In the genomic region with DNA sequence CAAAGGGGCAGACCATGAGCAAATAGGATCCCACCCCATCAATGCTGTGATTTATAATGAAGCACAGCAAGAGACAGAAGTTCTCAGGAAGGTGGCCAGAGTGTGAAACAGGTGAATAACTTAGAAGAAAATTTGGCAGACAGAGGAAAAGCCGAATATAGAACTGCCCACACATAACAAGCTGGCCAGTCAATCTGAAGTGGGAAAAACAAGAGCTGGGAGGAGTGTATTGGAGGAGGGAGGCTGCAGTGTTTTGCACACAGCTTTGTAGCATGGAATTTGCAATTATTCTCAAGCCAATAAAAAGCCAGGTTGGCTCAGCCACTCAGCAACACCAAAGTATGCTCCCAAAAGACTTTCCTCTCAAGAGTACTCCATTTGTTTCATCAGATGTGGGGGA, we compare ENCODE assay signal across 23 mouse cellular contexts.
"Had no signal": no experiment of that assay in that cellular context is flagged by ENCODE, and none has a peak within 500 bp of the region (broad histone marks: within the 10 kb centered on the region; RNA-seq: fewer than 3 reads in every experiment).

No protein-coding gene starts in this region.

- H3K36me3 ChIP-seq: kidney, embryonic 15.5 days; limb, embryonic 12.5 days; limb, embryonic 15.5 days; midbrain, embryonic 12.5 days; midbrain, embryonic 15.5 days; neural tube, embryonic 12.5 days; neural tube, embryonic 15.5 days; stomach, embryonic 15.5 days had no signal

- H3K4me1 ChIP-seq: kidney, embryonic 15.5 days; midbrain, embryonic 15.5 days; neural tube, embryonic 12.5 days; neural tube, embryonic 15.5 days; stomach, embryonic 15.5 days had no signal

- H3K9ac ChIP-seq: kidney, embryonic 15.5 days; limb, embryonic 12.5 days; limb, embryonic 15.5 days; liver, embryonic 14.5 days; liver, postnatal 0 days; lung, embryonic 14.5 days; midbrain, embryonic 12.5 days; midbrain, embryonic 15.5 days; neural tube, embryonic 12.5 days; neural tube, embryonic 15.5 days; stomach, embryonic 15.5 days had no signal

- H3K4me2 ChIP-seq: kidney, embryonic 15.5 days; limb, embryonic 12.5 days; limb, embryonic 15.5 days; liver, embryonic 11.5 days; lung, embryonic 14.5 days; midbrain, embryonic 12.5 days; midbrain, embryonic 15.5 days; neural tube, embryonic 12.5 days; neural tube, embryonic 15.5 days; stomach, embryonic 15.5 days had no signal

- H3K9me3 ChIP-seq: kidney, embryonic 15.5 days; limb, embryonic 12.5 days; limb, embryonic 15.5 days; midbrain, embryonic 12.5 days; midbrain, embryonic 15.5 days; neural tube, embryonic 12.5 days; neural tube, embryonic 15.5 days; stomach, embryonic 15.5 days had no signal

- DNase-seq: kidney, adult 11 months; kidney, adult 8-10 months; kidney, postnatal 10 days; kidney, postnatal 36 days; left cerebral cortex, postnatal 4 days; liver, postnatal 0 days; lung, embryonic 14.5 days; spleen, adult 18-20 months; thymus, adult 2 months; thymus, postnatal 14 days; thymus, postnatal 4 days had no signal

- H3K27me3 ChIP-seq: kidney, embryonic 15.5 days; limb, embryonic 12.5 days; limb, embryonic 15.5 days; midbrain, embryonic 12.5 days; midbrain, embryonic 15.5 days; neural tube, embryonic 12.5 days; neural tube, embryonic 15.5 days; stomach, embryonic 15.5 days had no signal

- H3K27ac ChIP-seq: kidney, embryonic 15.5 days; limb, embryonic 12.5 days; limb, embryonic 15.5 days; liver, embryonic 14.5 days; macrophage; midbrain, embryonic 12.5 days; midbrain, embryonic 15.5 days; neural tube, embryonic 12.5 days; neural tube, embryonic 15.5 days; stomach, embryonic 15.5 days had no signal

- H3K4me3 ChIP-seq: kidney, embryonic 15.5 days; limb, embryonic 12.5 days; limb, embryonic 15.5 days; midbrain, embryonic 12.5 days; midbrain, embryonic 15.5 days; neural tube, embryonic 12.5 days; neural tube, embryonic 15.5 days; stomach, embryonic 15.5 days had no signal

- ATAC-seq: liver, postnatal 0 days; lung, postnatal 0 days; midbrain, embryonic 15.5 days had no signal
